Mouse (Mus musculus): Measurements from ENCODE around the gene Nt5m. TPM values are rescaled to one million over a fixed set of nuclear protein-coding genes. Genes with fewer than 3 reads are reported as not detected.

The Nt5m gene
- polyA plus RNA-seq, 1 experiment from 2014 or later = 39.4 TPM

- Histone ChIP-seq H3K4me3 (no peak overlapping the region), H3K27ac (no peak overlapping the region), H3K36me3 (no peaks in the 10 kb centered on the region), H3K9me3 (no peaks in the 10 kb centered on the region), H3K27me3 (ENCODE audit: insufficient read depth, poor library complexity, severe bottlenecking) (0 out of 2 replicates have a peak, but pooled peaks cover 3% of the 10 kb centered on the region), H3K4me1 (peaks cover 25% of the 10 kb centered on the region)
- 70% methylated on average over 5 of the region's 5 CpGs for WGBS
- DNase-seq (ENCODE audit: low spot score) = no peak
Measured at GRCm38 (mm10) chr11:59920331-59920730, 81.1 kb downstream of the Nt5m start.

- Histone ChIP-seq H3K9me3 (no peaks in the 10 kb centered on the region), H3K36me3 (no peaks in the 10 kb centered on the region), H3K27me3 (ENCODE audit: insufficient read depth, poor library complexity, severe bottlenecking) (0 out of 2 replicates have a peak, but pooled peaks cover 3% of the 10 kb centered on the region), H3K27ac (peak overlapping the region; percentile 32; the same call in 1 of the 2 replicates), H3K4me1 (peaks cover 25% of the 10 kb centered on the region), H3K4me3 (0 out of 2 replicates have a peak overlapping the region, but pooled peaks have one; percentile 19)
- DNase-seq (ENCODE audit: low spot score) = no peak
- 14% methylated on average over 7 of the region's 7 CpGs for WGBS
Measured at GRCm38 (mm10) chr11:59921265-59921664, 82.0 kb downstream of the Nt5m start.

- H3K27me3 ChIP-seq (ENCODE audit: insufficient read depth, poor library complexity, severe bottlenecking) = peaks cover 11% of the 10 kb centered on the region; the same call in 1 of the 2 replicates
- H3K4me3 ChIP-seq = no peak overlapping the region
- 62% methylated on average over 4 of the region's 4 CpGs for WGBS
- H3K36me3 ChIP-seq = no peaks in the 10 kb centered on the region
- H3K4me1 ChIP-seq = peaks cover 16% of the 10 kb centered on the region
- H3K9me3 ChIP-seq = no peaks in the 10 kb centered on the region
- DNase-seq (ENCODE audit: low spot score) = no peak
- no peak overlapping the region for H3K27ac ChIP-seq
Measured at GRCm38 (mm10) chr11:59930031-59930430, 90.8 kb downstream of the Nt5m start.

Other genes starting within 250 kb of the Nt5m start
- not detected in 2 replicates for gene Olfr223, start 246.2 kb upstream of the Nt5m start, polyA plus RNA-seq (2016; fragmentation: Nextera tagmentation; extraction: Ambion mirVana)
- 36.6 and 43.6 TPM in 2 replicates for gene Mprip, start 178.1 kb upstream of the Nt5m start, polyA plus RNA-seq (2016; fragmentation: Nextera tagmentation; extraction: Ambion mirVana)
- gene Pld6, start 51.8 kb upstream of the Nt5m start, polyA plus RNA-seq (2016; fragmentation: Nextera tagmentation; extraction: Ambion mirVana) = 5.3 and 6.5 TPM in 2 replicates
- gene Flcn, start 29.4 kb upstream of the Nt5m start, polyA plus RNA-seq (2016; fragmentation: Nextera tagmentation; extraction: Ambion mirVana) = 24.7 and 25.0 TPM in 2 replicates
- gene Cops3, start 391 bp downstream of the Nt5m start, polyA plus RNA-seq (2016; fragmentation: Nextera tagmentation; extraction: Ambion mirVana) = 192 and 210 TPM in 2 replicates
- gene Med9, start 108.8 kb downstream of the Nt5m start, polyA plus RNA-seq (2016; fragmentation: Nextera tagmentation; extraction: Ambion mirVana) = 51.8 and 55.6 TPM in 2 replicates
- gene Rasd1, start 125.5 kb downstream of the Nt5m start, polyA plus RNA-seq (2016; fragmentation: Nextera tagmentation; extraction: Ambion mirVana) = 12.2 and 17.4 TPM in 2 replicates
- 11.6 and 18.2 TPM in 2 replicates for gene Pemt, start 207.0 kb downstream of the Nt5m start, polyA plus RNA-seq (2016; fragmentation: Nextera tagmentation; extraction: Ambion mirVana)

Measured in heart, embryonic 10.5 days (tissue).